Mouse (Mus musculus) kidney, embryonic 15.5 days (tissue): Measurements from ENCODE around the gene Susd5. TPM values are rescaled to one million over a fixed set of nuclear protein-coding genes. Genes with fewer than 3 reads are reported as not detected.
"Not testable (repeated sequence)": the region's sequence is repeated elsewhere in the genome, so short reads cannot be mapped to it uniquely, and the experiment has no call there.

ENCODE experiments used
- ATAC-seq: fragments of 200-750 bp; cut with Nextera tagmentation; replicated peaks from 2 replicates; pipeline ENCODE4 v1.8.0; 2017; ENCODE audit warnings: moderate TSS enrichment; ENCODE audit not compliant: low FRiP score
- H3K27ac ChIP-seq: fragments of 300-500 bp; sonication (generic); 2 replicates; pipeline ENCODE4 v1.5.1; 2015; ENCODE audit warnings: mild to moderate bottlenecking, inconsistent platforms
- H3K27me3 ChIP-seq: fragments of 300-500 bp; sonication (generic); 2 replicates; pipeline ENCODE4 v1.6.1; 2015; ENCODE audit warnings: inconsistent platforms
- H3K36me3 ChIP-seq: fragments of 300-500 bp; sonication (generic); 2 replicates; pipeline ENCODE4 v1.6.1; 2015; ENCODE audit warnings: inconsistent platforms
- H3K4me1 ChIP-seq: fragments of 300-500 bp; sonication (generic); 2 replicates; pipeline ENCODE4 v1.6.1; 2015; ENCODE audit warnings: inconsistent platforms
- H3K4me2 ChIP-seq: fragments of 300-500 bp; sonication (generic); 2 replicates; pipeline ENCODE4 v1.6.1; 2015; ENCODE audit warnings: moderate library complexity, mild to moderate bottlenecking, inconsistent platforms
- H3K4me3 ChIP-seq: fragments of 300-500 bp; sonication (generic); replicated peaks from 2 replicates; pipeline ENCODE4 v1.5.1; 2015; ENCODE audit warnings: mild to moderate bottlenecking, inconsistent platforms
- H3K9ac ChIP-seq: fragments of 300-500 bp; sonication (generic); 2 replicates; pipeline ENCODE4 v1.6.1; 2015; ENCODE audit warnings: mild to moderate bottlenecking, inconsistent platforms
- H3K9me3 ChIP-seq: fragments of 300-500 bp; sonication (generic); replicated peaks from 2 replicates; pipeline ENCODE4 v1.6.1; 2016; ENCODE audit warnings: inconsistent platforms
- WGBS: fragments of 180-500 bp; shearing (Covaris S2); methylation state at CpG from one replicate; pipeline ENCODE4 v1.1.7; 2015; ENCODE audit warnings: mixed read lengths; 5-methylcytosine and 5-hydroxymethylcytosine counted together
- polyA plus RNA-seq: library from polyadenylated mRNA; unstranded; fragments of >200 nt; fragmentation: Nextera tagmentation; extraction: Ambion mirVana; gene quantifications from 2 replicates; pipeline ENCODE4 v1.2.1, GENCODE M21; 2015

The Susd5 gene
- polyA plus RNA-seq, 1 experiment from 2014 or later, result 0.99 TPM

GRCm38 (mm10) chr9:114129273-114129835 is 72.4 kb downstream of the Susd5 start:
- H3K4me1 ChIP-seq, H3K9me3 ChIP-seq, H3K4me2 ChIP-seq, H3K27ac ChIP-seq, H3K27me3 ChIP-seq, ATAC-seq, H3K4me3 ChIP-seq, H3K36me3 ChIP-seq, H3K9ac ChIP-seq: not testable (repeated sequence)
- WGBS, result 84% methylated on average over 1 of the region's 1 CpGs

Other genes starting within 250 kb of the Susd5 start
- gene Ubp1, start 126.2 kb upstream of the Susd5 start, polyA plus RNA-seq, result 35.1 and 37.2 TPM in 2 replicates
- gene Fbxl2, start 10.9 kb upstream of the Susd5 start, polyA plus RNA-seq, result 3.1 and 5.0 TPM in 2 replicates